Mouse (Mus musculus): Measurements from ENCODE around the gene Nckap5.

DNA sequence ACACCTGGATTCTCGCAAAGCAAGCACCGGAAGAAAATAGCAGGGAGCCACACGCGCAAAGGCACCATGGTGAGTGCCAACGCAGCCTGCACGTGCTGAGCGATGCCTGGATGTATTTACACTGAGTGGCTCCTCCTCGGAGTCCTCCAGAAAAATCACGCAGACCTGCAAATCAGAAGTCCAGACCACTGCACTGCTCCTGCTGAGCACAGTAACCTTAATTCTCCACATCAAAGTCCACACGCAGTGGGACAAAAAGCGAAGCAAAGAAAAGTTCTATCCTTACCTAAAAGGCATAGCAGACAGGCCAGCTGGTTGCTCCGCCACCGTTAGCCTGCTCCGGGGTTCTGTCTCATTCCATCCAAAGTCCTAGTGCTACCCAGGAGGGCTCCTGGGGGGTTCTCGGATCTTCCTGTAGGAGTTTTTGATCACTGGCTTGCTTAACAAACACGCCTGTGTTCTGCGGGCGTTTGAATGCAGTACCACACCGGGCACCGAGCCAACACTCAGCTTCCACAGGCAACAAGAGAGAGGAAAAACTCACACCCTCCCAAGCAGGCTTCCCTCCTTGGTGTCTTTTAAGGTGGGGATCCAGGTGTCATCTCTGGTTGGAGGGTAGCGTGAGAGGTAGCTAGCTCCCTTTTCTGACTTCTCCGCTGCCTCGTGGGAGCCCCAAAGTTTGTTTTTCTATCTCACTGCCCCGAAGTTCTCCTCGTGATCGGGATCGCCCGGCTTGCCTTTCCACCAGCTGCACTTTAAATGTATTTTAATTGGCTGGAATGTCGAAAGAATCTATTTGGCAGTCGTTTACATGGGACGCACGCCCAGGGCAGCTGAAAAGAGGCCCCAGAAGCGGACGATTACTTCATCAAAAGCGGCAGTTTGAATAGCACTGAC, at the start of gene Nckap5:
- TF ChIP-seq CEBPB (IDR thresholded peaks at IDR 0.05; ENCODE audit: insufficient read depth, poor library complexity, severe bottlenecking) (no peak), POLR2A (IDR thresholded peaks at IDR 0.05; ENCODE audit: insufficient read length, low read depth) (no peak), MAX (IDR thresholded peaks at IDR 0.05; ENCODE audit: low read depth) (no peak), POLR2AphosphoS2 (IDR thresholded peaks at IDR 0.05; ENCODE audit: insufficient read length, low read depth) (no peak), MYOG (IDR thresholded peaks at IDR 0.05; ENCODE audit: control insufficient read depth in 1 of 3, insufficient read depth in 1 of 3, insufficient read length in 2 of 3, low read depth in 2 of 3) (no peak), E2F4 (IDR thresholded peaks at IDR 0.05; ENCODE audit: insufficient read depth) (no peak), TCF12 (IDR thresholded peaks at IDR 0.05; ENCODE audit: insufficient read depth, poor library complexity, severe bottlenecking) (no peak)

Measured in myocyte (in vitro differentiated cells).